Mouse (Mus musculus): Measurements from ENCODE around the gene Ets1.

Gene Ets1

DNA sequence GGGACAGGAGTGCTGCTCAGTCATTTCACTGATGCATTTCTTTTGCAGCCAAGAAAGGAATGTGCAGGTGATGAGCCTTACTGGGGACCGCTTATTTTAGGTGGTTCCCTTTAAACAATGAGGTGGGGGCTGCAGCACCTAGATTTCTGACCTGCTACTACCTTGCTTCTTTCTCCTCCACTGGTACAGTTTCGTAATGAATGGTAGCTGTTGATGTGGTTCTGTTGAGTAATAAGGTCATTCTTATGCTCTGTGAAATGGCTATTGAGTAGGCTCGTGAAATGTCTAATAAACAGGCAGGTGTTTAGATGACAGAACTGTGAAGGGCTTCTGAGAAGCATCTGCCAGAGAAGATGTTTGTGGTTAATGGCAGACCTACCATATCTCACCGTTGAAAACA, 25.5 kb downstream of the Ets1 start:
- in situ Hi-C loops (cut with MboI, MseI) = no loop called here

DNA sequence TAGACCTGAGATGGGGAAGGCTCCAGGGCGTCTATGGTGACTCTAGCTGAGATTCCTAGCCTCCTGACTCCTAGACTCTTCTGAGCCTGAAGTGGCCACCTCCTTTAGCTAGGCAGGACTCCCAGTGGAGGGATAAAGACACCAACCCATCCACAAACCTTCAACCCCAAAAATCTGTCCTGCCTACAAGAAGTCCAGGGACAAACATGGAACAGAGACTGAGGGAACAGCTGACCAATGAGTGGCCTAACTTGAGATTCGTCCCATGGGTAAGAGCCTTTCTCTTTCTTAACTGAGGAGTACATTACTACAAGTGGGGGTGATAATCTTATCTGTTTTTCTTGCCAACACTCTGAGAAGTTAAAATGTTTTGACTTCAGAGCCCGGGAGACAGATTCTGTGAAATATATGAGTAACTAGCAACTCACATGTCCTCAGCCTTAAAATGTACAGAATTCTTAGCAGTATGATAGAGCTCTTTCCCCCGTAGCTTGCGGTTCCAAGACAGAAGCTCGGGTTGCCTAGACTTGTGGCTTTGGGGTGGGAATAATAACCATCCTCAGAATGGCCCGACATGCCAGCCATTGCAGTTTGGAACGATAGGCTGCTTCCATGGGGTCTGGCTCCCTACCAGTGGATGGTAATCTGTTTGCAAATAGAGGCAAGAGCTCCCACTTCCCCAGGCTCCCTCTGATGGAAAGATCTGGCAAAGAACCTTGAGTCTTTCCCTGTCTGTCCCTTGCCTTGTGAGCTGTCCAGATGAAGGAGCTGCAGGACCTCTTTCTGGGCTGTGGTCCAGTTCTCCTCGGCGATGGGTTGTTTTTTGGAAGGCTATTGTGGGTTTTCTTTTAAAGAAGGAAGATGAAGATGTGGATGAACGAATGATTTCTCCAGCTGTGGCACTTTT, 30.8 kb downstream of the Ets1 start:
- in situ Hi-C loops (cut with MboI, MseI) = no loop called here

DNA sequence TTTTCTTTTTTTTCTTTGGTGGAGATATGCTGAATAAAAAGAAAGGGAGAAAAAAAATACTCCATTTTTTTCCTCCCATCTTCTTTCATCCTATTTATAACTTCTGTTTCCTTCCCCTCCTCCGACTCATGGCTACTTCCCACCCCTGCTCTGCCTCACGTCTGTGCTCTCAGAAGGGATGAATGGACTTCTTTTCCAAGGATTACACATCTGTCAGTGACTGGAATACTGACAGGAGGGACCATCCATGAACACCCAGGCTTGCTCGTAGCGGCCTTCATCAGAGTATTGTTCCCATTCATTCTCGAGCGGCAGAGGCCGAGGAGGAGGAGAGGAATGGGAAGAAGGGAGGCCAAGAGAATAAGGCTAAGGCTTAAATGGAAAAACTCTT, 31.5 kb downstream of the Ets1 start:
- in situ Hi-C loops (cut with MboI, MseI) = no loop called here

DNA sequence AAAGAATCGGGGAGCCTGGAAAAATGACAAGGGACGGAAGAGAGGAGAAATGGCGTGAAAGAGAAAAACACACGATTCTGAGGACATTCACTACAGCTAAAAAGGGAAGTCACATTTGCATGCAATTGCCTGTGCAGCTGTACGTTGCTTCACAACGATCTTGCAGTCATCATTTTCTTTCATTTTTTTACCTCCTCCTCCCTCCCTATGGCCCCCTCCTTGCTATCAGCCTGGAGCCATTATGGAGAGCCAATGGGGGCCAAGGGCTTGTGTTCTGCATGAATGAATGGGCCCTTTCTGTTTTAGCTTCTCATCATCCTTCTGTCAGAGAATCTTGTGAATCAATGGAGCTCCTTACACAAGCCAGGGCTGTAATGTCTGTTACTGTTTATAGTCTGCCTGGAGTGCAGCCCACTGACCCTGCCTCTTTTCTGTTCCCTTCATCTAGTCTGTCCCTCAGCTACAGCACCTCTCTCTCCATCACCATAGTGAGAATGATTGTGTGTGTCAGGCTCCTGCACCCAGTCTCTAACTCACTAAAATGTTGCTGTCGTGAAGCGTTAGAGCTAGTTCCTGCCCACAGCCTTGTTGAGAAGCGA, 32.2 kb downstream of the Ets1 start:
- in situ Hi-C loops (cut with MboI, MseI) = no loop called here

DNA sequence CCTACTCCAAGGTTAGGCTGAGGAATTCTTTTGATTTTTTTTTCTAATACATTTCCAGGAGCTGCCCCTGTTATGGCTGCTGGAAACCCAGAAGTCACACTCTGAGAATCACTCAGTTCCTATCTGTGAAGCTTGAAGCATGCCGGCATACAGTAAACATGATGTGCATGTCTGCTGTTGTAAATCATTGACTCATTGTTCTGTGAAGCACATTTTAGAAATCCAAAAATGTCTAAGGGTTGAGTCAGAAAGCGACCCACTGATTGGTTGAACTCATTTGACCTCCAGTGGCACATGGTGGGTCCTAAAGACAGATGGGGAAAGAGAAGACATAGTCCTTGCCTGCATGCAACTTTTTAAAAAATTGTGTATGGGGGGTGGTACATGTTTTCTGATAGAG, 33.4 kb downstream of the Ets1 start:
- in situ Hi-C loops (cut with MboI, MseI) = no loop called here

DNA sequence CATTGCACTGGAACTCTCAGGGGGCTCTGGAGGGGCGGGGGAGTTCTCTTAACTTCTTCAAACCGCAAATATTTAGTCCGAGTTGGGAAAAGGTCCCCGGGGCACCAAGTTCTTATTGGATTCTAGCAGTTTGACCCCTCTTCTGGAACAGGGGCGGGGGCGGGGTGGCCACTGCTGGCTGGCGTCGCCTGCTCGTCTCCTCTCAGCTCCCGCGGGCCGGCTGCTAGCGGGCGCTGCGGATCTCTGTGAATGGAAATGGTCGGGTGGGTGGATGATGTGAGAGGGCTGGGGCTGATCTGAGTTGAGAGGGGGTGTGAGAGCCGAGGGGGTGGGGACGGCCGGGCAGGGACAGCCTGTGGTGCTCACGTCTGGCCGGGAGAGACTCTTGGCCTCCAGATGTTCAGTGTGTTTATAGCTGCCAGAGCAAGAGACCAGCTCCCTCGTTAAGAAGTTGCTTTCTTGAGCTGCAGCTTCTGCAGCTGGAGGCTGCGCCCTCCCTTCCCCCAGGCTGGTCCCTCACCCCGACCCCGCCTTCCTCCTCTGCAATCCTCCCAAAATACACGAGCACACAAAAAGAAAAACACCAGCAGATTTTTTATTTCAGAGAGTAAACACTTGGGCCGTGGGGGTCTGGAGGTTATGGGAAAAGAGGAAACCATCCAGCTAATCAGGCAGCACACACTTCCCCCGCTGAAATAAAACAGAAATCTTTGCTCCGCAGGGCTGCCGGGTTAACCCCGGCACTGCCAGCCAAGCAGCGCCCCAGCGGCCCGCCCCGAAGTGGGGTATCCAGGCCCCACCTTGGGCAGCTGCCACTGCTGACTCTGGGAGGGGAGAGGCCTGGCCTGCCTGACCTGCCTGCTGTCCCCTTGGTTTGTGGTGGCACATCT, 36.2 kb downstream of the Ets1 start:
- in situ Hi-C loops (cut with MboI, MseI) = no loop called here

DNA sequence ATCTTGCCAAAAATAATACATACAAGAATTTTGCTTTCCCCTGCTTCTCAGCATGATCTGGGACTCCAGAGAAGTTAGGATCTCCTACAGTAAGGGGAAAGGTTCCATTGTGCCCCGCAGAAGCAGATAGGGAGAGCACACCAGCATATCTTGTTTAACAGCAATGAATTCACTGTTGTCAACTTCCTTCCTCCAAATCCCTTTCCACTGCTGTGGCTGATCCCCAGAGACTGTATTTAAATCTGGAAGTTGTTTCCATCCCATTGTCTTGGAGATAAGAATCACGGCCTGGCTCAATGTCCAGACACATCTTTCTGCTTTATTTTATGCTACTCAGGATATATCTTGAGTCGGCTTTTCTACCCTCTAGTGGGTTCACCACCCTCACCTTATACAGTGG, 37.9 kb downstream of the Ets1 start:
- in situ Hi-C loops (cut with MboI, MseI) = no loop called here

DNA sequence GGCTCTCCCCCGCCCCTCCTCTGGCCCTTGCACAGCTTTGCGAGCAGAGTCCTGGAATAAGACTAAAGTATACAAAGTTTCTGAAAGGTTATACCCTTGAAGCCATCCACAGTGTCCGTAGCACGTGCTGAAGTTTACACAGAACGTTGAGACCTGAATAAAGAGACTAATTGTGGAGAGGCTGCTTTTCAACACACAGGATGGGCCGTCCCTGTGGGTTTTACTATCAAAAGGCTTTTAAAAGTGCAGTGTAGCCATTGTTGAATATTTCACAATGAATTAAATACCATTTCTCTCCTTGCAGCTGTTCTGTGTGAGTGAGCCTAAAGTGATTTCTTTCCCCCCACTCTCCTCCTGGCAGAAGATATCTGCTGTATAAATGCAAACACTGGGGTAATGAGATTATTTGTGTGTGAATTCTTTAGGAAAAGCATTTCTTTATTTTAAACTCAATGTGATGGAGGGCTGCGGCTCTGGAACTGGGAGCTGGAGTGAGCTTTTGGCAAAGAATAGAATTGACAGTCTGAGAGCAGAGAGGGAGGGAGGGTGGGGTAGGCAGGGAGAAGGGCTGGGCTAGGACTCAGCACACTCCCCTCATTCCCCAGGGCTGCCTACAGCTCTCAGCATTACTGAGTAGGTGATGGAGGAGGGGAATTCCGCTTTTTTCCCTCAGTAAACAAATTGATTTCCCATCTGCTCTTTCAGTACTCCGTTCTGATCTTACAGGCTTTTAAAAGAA, 39.8 kb downstream of the Ets1 start:
- in situ Hi-C loops (cut with MboI, MseI) = no loop called here

DNA sequence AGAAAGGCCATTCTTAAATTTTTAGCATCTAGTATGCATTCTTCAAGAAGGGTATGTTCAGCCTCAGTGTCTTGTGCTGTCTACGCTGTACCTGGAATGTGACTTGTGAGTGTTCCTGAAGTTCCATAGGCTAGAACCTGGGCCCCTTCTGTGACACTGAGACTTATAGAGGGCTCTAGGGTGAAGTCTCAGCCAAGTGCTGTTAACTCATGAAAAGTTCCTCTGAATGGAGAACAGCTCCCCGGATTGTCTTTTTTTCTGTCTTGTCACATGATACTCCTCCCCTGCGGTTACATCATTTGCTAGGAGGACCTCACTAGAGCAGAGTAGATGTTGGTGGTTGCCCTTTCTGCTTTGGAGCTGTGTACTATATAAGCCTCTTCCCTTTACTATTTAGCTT, 40.5 kb downstream of the Ets1 start:
- in situ Hi-C loops (cut with MboI, MseI) = no loop called here

DNA sequence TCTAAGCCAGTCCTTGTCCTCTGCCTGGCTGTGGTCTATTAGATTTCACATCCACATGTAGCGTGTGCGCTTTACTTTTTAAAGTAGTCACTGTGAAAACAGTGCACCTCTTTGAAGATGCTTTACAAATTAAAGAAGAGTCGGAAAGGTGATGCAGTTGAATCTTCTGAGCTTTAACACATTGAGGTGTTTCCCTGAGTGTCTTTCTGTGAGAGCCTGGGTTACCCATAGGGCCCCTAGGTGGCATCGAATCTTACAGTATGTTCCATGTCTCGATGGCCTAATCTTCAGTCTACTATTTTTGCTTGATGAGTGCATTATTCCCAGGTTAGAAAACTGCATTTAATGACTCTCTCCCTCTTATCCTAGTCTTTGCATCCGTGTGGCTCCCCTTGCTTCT, 41.6 kb downstream of the Ets1 start:
- in situ Hi-C loops (cut with MboI, MseI) = no loop called here

DNA sequence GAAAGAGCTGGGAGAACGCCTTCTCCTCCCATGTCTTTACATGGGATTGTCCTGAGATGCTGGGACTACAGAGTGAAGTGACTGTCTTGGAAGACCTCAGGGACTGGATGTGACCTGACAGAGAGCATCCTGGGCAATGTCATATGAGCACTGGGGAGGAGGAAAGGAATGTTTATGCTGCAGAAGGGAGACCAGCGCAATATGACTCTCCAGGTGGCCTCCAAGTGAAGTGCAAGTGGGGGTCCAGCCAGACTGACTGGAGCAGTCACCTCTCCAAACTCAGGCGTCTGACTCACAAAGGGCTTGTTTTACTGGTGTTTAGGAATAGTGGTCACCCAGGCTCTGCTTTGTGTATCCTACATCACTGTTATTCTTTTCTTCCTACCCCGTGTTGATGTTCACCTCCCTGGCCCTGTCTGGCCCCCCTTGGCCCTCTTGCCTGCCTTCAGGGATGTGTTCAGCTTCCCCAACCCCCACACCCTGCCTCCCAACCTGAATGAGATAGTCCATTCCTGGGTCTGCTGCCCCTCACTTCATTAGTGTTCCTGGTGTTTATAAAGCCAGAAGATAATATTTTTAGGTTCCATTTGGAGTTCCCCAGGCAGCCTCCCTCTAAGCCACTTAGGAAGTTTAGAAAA, 42.2 kb downstream of the Ets1 start:
- in situ Hi-C loops (cut with MboI, MseI) = no loop called here

DNA sequence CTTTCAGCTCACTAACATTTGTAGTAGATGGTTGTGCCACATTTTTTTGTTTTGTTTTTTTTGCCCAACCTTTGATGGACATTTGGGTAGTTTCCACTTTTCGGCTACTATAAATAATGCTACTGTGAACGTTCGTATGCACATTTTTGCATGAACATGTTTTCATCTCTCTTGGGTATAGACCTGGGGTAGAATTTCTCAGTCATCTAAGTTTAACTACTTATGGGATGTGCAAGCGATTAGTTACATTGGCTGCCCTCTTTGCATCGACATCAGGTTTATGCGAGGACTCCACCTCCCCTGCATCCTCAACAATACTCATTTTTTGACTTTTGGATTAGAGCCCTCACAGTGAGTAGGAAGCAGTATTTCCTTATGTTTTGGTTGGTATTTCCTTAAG, 43.5 kb downstream of the Ets1 start:
- in situ Hi-C loops (cut with MboI, MseI) = no loop called here

DNA sequence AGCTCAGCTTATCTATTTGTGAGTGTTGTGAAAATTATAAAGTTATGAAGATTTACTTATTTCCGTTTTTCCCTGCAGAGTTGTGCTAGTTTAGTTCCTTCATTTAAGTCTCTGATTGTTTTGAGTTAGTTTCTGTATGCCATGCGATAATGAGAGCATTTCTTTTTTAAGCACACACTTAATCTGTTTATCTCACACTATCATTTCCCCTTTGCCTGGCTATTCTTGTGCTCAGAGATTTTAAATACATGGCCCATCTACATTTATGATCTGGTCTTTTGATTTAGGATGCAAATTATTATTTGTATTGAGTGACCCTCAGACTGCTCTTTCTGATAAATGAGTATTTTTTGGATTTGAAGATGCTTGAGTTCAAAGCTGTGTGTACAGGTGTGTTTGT, 44.2 kb downstream of the Ets1 start:
- in situ Hi-C loops (cut with MboI, MseI) = no loop called here

DNA sequence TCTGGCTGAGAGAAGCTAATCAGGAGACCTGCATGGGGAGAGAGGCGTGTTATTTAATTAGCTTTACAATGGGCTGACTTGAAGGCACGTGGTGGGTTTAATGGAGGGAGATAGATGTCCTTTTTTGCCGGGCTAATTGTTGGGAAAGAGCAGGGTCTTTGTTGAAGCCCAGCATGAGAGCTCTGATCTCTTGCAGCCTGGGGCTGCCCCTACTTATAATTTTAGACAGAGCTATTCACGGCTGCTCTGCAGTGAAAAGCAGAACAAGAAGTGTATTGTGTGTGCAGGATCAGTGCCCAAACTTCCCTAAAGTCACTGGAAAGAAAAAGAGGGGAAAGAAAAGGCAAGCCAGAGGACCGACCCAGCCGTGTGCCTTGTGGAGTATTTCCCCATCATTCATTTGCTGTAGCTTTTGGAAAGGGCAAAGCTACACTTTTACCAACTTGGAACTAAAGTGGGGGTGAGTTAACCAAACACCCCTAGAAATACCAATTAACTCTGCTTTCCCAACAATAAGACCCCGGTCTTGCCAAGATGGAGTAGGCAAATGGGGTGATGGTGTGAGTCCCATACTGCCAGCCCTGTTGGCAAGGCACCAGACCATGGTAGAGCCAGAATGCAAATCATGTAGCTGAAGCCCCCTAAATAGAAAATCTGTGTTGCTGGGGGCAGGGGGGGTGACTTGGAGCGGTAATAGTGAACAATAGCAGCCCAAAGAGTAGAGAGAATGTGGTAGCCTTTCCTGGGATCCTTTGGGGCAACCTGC, 50.0 kb downstream of the Ets1 start:
- in situ Hi-C loops (cut with MboI, MseI) = no loop called here

DNA sequence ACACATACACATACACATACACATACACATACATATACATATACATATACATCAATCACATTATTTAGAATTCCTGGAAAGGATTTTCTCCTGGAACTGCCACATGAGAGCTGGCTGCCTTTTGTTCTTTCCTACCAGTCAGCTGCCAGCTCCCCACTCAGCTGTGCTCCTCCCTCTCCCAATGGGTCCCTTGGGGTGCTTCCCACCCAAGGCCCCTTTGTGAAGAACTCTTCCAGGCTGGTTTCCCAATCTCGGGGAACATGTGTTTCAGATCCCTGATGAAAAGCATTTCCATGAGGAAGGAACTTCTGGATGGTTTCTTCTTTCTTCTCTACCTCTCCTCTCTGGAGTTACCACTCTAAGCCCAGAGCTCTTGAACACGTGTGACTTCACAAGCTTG, 52.3 kb downstream of the Ets1 start:
- in situ Hi-C loops (cut with MboI, MseI) = no loop called here

DNA sequence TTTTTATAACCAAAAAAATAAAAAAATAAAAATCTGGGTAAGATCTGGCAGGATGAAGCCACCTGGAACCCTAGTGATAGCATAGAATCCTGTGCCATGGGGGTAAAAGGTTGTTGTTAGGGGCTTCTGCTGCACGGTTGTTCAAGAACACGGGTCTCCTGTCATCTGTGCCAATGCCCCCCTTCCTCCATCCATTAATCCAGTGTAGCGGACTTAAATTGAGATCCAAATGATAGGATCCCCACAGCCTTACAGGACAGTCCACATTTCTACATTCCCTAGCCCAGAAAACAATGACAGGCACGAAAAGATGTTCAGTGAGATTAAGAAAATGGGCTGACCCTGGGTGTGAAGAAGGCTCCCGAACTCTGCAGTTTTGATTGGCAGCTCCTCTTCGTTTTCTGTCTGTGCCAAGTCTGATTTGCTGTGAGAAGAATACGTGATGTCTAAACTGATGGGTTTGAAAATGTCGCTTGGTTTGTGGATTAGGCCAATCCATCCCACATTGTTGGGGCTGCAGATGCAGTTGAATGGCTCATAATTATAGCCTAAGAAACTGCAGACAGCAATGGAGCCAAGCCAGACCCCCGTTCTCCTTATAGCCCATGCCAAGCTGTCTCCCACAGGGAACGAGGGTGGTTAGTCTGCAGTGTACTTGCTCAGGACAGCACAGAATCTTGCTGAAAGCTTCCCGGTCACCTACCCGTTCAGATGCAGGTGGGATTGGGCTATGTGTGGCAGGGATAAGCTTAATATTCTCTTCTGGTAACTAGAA, 55.3 kb downstream of the Ets1 start:
- in situ Hi-C loops (cut with MboI, MseI) = loop anchor here (5.0 kb wide), 2 partner anchors 34 to 79 kb away; no protein-coding TSS in a partner anchor

DNA sequence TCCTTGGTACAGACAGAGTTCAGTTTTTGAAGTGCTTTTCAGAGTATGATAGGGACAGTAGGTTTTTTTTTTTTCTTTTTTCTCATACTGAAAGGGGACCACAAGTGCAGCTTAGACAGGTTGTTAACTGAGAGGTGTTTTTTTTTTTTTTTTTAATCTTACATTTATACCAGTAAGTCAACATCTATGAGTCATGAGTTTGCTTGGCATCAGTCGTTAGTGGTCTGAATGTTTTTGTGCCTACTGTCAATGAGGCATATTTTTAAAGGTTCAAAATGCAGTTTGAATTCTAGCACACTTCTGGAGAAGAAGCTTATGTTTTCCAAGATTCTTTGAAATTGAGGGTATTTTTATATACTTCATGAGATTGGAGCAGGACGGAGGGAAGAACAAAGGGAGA, 56.9 kb downstream of the Ets1 start:
- in situ Hi-C loops (cut with MboI, MseI) = loop anchor here (5.0 kb wide), 2 partner anchors 36 to 81 kb away; no protein-coding TSS in a partner anchor

DNA sequence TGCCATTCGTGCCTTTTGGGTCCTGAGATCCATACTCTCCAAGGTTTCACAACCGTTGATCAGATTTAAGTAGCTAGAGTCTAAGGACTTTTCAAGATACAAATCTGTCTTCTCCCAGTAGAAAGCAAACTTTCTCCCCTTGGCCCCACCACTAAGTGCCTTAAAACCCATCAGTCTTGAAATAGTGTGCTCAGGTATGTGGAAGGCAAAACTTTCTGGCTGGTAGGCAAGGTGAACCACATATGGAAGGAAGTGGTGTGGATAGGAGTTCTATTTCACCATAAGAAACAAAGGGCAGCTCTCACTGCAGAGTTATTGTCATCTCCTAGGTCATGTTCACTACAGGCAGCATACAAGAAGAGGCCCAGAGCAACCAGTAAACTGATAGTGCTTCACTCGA, 57.4 kb downstream of the Ets1 start:
- in situ Hi-C loops (cut with MboI, MseI) = loop anchor here (5.0 kb wide), 2 partner anchors 36 to 81 kb away; no protein-coding TSS in a partner anchor

DNA sequence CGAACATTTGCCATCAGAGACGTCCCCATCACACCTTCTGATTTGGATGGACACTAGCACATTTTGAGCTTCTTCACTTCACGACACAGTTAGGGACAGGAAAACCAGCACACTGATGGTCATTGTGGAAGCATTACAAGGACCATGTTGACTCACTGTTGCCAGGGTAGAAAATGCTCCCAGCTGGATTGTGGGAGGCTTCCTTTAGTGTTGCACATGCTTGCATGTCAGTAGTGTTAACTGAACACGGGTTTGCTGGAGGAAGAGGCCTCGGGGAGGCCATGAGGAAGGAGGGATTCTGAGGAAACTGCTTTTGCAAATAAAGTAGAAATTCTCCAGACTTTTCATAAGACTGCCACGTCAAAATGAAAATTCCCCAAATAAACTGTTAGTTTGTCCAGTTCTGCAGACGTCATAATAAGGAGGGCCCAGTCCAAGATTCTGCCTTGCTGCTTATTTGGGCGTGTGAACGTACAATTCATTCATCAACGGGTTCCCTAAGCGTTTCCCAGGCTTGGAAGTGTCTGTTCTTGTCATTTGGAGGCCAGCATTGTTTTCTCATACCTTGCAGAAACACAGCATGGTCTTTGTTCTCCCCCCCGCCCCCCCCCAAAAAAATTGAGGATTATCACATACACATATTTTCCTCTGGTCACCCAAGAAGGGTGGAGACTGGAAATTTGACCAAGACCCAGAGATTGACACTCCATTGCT, 58.2 kb downstream of the Ets1 start:
- in situ Hi-C loops (cut with MboI, MseI) = loop anchor here (5.0 kb wide), 2 partner anchors 37 to 82 kb away; no protein-coding TSS in a partner anchor
